Mouse (Mus musculus) heart, adult 2 months (tissue): ENCODE results near the gene Med1. TPM values are rescaled to one million over a fixed set of nuclear protein-coding genes. Genes with fewer than 3 reads are reported as not detected.
"Not testable (repeated sequence)": the region's sequence is repeated elsewhere in the genome, so short reads cannot be mapped to it uniquely, and the experiment has no call there.

Source experiments
- DNase-seq, 2 experiments: peaks; one replicate each; pipeline ENCODE4 v3.0.0; 2021
- H3K27ac ChIP-seq: fragments of 200-600 bp; 2 replicates; pipeline ENCODE4 v1.8.1; 2022
- H3K27me3 ChIP-seq: fragments of 200-500 bp; 2 replicates; pipeline ENCODE4 v1.6.1; 2012; ENCODE audit warnings: mild to moderate bottlenecking, low read length, inconsistent platforms, mixed read lengths; ENCODE audit not compliant: control insufficient read depth, insufficient read depth
- H3K36me3 ChIP-seq: fragments of 200-500 bp; 2 replicates; pipeline ENCODE4 v1.6.1; 2012; ENCODE audit warnings: low read length, inconsistent platforms; ENCODE audit not compliant: control insufficient read depth, insufficient read depth
- H3K4me1 ChIP-seq: fragments of 200-500 bp; 2 replicates; pipeline ENCODE4 v1.6.1; 2011; ENCODE audit warnings: low read length; ENCODE audit not compliant: control insufficient read depth, insufficient read depth
- H3K4me3 ChIP-seq: fragments of 200-600 bp; 2 replicates; pipeline ENCODE4 v1.8.1; 2022
- H3K79me2 ChIP-seq: fragments of 200-500 bp; replicated peaks from 2 replicates; pipeline ENCODE4 v1.6.1; 2012; ENCODE audit warnings: mild to moderate bottlenecking, inconsistent platforms, low read length, moderate library complexity, mixed read lengths; ENCODE audit not compliant: control insufficient read depth, insufficient read depth
- H3K9ac ChIP-seq: fragments of 200-500 bp; 2 replicates; pipeline ENCODE4 v1.6.1; 2012; ENCODE audit warnings: low read depth, mild to moderate bottlenecking, control low read depth, inconsistent platforms, low read length, mixed read lengths
- CTCF ChIP-seq: fragments of 200-600 bp; IDR thresholded peaks from 2 replicates; pipeline ENCODE4 v1.8.1; 2022; ENCODE audit warnings: antibody characterized with exemption, mild to moderate bottlenecking, moderate library complexity
- EP300 ChIP-seq: fragments of 200-500 bp; IDR thresholded peaks from 2 replicates; pipeline ENCODE4 v1.6.1; 2011; ENCODE audit warnings: low read depth, low read length, control low read depth; ENCODE audit not compliant: insufficient read depth
- POLR2A ChIP-seq: fragments of 200-500 bp; IDR thresholded peaks from 2 replicates; pipeline ENCODE4 v1.6.1; 2011; ENCODE audit warnings: mild to moderate bottlenecking, low read depth, low read length, control low read depth; ENCODE audit not compliant: insufficient read depth
- WGBS: fragments of 180-500 bp; shearing (Covaris S2); methylation state at CpG from one replicate; pipeline ENCODE4 v1.1.7; 2018; 5-methylcytosine and 5-hydroxymethylcytosine counted together
- intact Hi-C: fragments of 180-260 bp; cut with DNase I; formaldehyde crosslinking; loops from one replicate; pipeline ENCODE4 v1.15.1; 2025
- long read RNA-seq: library from polyadenylated mRNA; stranded (forward); transcript quantifications from one replicate; pipeline ENCODE4 v2.0.0, GENCODE M21; 2021
- polyA plus RNA-seq: library from polyadenylated mRNA; depleted of rRNA; stranded (reverse); fragments of >200 nt; gene quantifications from 2 replicates; pipeline ENCODE4 v1.2.3, GENCODE M21; 2012; rRNA removed
- total RNA-seq, 2 experiments: library from RNA; stranded (reverse); gene quantifications; 2 replicates each; pipeline ENCODE4 v1.2.3; 2021

Med1 gene
- 10 to 100 TPM; 38.6 to 43.5 TPM for total RNA-seq
- 14.0 and 26.0 TPM in 2 replicates for polyA plus RNA-seq
- long read RNA-seq, partial matches to known transcripts: 0 of 7 reads
- long read RNA-seq, other reads (novel, unspliced or antisense): 5 of 7 reads

- H3K4me3 ChIP-seq: peak within 1 kb of the TSS; percentile 62
- peak within 1 kb of the TSS; percentile 90 for H3K27ac ChIP-seq
- peaks cover 5% of the 10 kb centered on the region for H3K4me1 ChIP-seq
- WGBS: under 1% methylated on average over 52 of the region's 53 CpGs
- no peak for TF ChIP-seq EP300
- peak; percentile 97 for TF ChIP-seq POLR2A
- H3K9ac ChIP-seq: peak within 1 kb of the TSS; percentile 84
- H3K36me3 ChIP-seq: peaks cover 6% of the 10 kb centered on the region
- DNase-seq: peak; percentile 89 to 94
- intact Hi-C loops: loop anchor here (1.0 kb wide), 1 partner anchor 9 kb away; no protein-coding TSS in a partner anchor
- H3K79me2 ChIP-seq: peaks cover 3% of the 10 kb centered on the region
- no peaks in the 10 kb centered on the region for H3K27me3 ChIP-seq
Measured at GRCm38 (mm10) chr11:98192901-98193805, at the start of gene Med1. Med1 (minus strand) TSS chr11:98193293.

- Histone ChIP-seq H3K36me3 (peaks cover 8% of the 10 kb centered on the region), H3K27me3 (no peaks in the 10 kb centered on the region), H3K4me1 (no peaks in the 10 kb centered on the region), H3K9ac (no peak overlapping the region), H3K27ac (no peak overlapping the region), H3K79me2 (no peaks in the 10 kb centered on the region), H3K4me3 (no peak overlapping the region)
- WGBS: 88% methylated on average over 3 of the region's 3 CpGs
- TF ChIP-seq EP300 (no peak), CTCF (no peak), POLR2A (no peak)
- DNase-seq: no peak
- intact Hi-C loops: no loop called here
Measured at GRCm38 (mm10) chr11:98238995-98239394, 45.9 kb upstream of the Med1 start.

GRCm38 (mm10) chr11:98238416-98238815 lies 45.3 kb upstream of the Med1 start:
- peaks cover 8% of the 10 kb centered on the region for H3K36me3 ChIP-seq
- intact Hi-C loops: no loop called here
- H3K27ac ChIP-seq: no peak overlapping the region
- TF ChIP-seq EP300 (no peak), CTCF (no peak), POLR2A (no peak)
- H3K9ac ChIP-seq: no peak overlapping the region
- H3K79me2 ChIP-seq: no peaks in the 10 kb centered on the region
- DNase-seq: no peak
- no peaks in the 10 kb centered on the region for H3K4me1 ChIP-seq
- H3K4me3 ChIP-seq: no peak overlapping the region
- 79% methylated on average over 3 of the region's 3 CpGs for WGBS
- H3K27me3 ChIP-seq: no peaks in the 10 kb centered on the region

GRCm38 (mm10) chr11:98226349-98226748 lies 33.3 kb upstream of the Med1 start:
- H3K9ac ChIP-seq: no peak overlapping the region
- no peaks in the 10 kb centered on the region for H3K79me2 ChIP-seq
- H3K36me3 ChIP-seq: peaks cover 13% of the 10 kb centered on the region
- H3K27ac ChIP-seq: no peak overlapping the region
- H3K4me3 ChIP-seq: no peak overlapping the region
- H3K4me1 ChIP-seq: no peaks in the 10 kb centered on the region
- no peaks in the 10 kb centered on the region for H3K27me3 ChIP-seq
- TF ChIP-seq CTCF: no peak
- no peak for TF ChIP-seq EP300
- no peak for TF ChIP-seq POLR2A
- intact Hi-C loops: no loop called here
- no peak for DNase-seq
- 87% methylated on average over 1 of the region's 1 CpGs for WGBS

GRCm38 (mm10) chr11:98213311-98213710 lies 20.2 kb upstream of the Med1 start:
- peaks cover 22% of the 10 kb centered on the region for H3K36me3 ChIP-seq
- no peak for TF ChIP-seq CTCF
- no peak for TF ChIP-seq EP300
- no peak for TF ChIP-seq POLR2A
- no peak for DNase-seq
- H3K9ac ChIP-seq: no peak overlapping the region
- H3K79me2 ChIP-seq: peaks cover 5% of the 10 kb centered on the region; the same call in 1 of the 2 replicates
- H3K27ac ChIP-seq: no peak overlapping the region
- WGBS: 78% methylated on average over 1 of the region's 1 CpGs
- intact Hi-C loops: no loop called here
- H3K4me3 ChIP-seq: no peak overlapping the region
- no peaks in the 10 kb centered on the region; the same call in 1 of the 2 replicates for H3K4me1 ChIP-seq
- H3K27me3 ChIP-seq: no peaks in the 10 kb centered on the region

- H3K79me2 ChIP-seq, H3K4me3 ChIP-seq, H3K27me3 ChIP-seq, DNase-seq, H3K4me1 ChIP-seq, H3K27ac ChIP-seq, intact Hi-C loops, H3K9ac ChIP-seq: not testable (repeated sequence)
- H3K36me3 ChIP-seq: peaks cover 31% of the 10 kb centered on the region
- 89% methylated on average over 4 of the region's 5 CpGs for WGBS
Measured at GRCm38 (mm10) chr11:98209661-98210060, 16.6 kb upstream of the Med1 start.

- H3K9ac ChIP-seq, H3K4me3 ChIP-seq, intact Hi-C loops: not testable (repeated sequence)
Measured at GRCm38 (mm10) chr11:98206281-98206680, 13.2 kb upstream of the Med1 start.

More at GRCm38 (mm10) chr11:98206281-98206680, 13.2 kb upstream of the Med1 start:
- not testable (repeated sequence) for H3K27ac ChIP-seq, H3K79me2 ChIP-seq, H3K4me1 ChIP-seq, DNase-seq, H3K27me3 ChIP-seq
- WGBS: 70% methylated on average over 3 of the region's 3 CpGs
- peaks cover 25% of the 10 kb centered on the region for H3K36me3 ChIP-seq
